Mouse (Mus musculus): ENCODE measurements around the gene Tor4a. TPM values are rescaled to one million over a fixed set of nuclear protein-coding genes. Genes with fewer than 3 reads are reported as not detected.

Gene Tor4a
- polyA plus RNA-seq, 1 experiment from 2014 or later = 1.6 TPM

- WGBS = 92% methylated on average over 7 of the region's 7 CpGs
- H3K9ac ChIP-seq (replicated peaks) = no peak overlapping the region
- H3K36me3 ChIP-seq = 0 out of 2 replicates have a peak, but pooled peaks cover 5% of the 10 kb centered on the region
- no peak for ATAC-seq (ENCODE audit: low FRiP score, low read depth)
- H3K4me1 ChIP-seq = peaks cover 49% of the 10 kb centered on the region
- H3K9me3 ChIP-seq = no peaks in the 10 kb centered on the region
- peak overlapping the region; percentile 98 for H3K27ac ChIP-seq (replicated peaks)
- H3K27me3 ChIP-seq = 0 out of 2 replicates have a peak, but pooled peaks cover 6% of the 10 kb centered on the region
- peak overlapping the region; percentile 46; the same call in 1 of the 2 replicates for H3K4me3 ChIP-seq
- H3K4me2 ChIP-seq (replicated peaks) = peak overlapping the region; percentile 75
Measured at GRCm38 (mm10) chr2:25184496-25184895, 12.2 kb downstream of the Tor4a start.

DNA sequence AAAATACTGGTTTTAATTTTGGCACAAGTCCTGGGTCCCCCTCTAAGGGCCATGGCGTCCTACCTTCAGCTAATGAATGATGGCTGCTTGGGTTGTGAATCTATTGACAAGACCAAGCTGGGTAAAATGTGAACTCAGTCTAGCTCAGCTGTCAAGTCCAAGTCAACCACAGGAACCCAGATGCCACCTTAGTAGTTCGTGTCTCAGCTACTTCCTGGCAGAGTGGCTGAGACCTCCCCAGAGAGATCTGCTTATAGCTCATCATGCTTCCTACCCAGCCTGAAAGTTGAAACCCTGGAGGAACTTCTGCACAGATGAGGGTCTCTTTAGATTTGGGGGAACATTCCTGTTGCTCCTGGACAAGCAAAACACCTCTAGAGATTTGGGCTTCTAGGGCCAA lies 13.3 kb downstream of the Tor4a start:
- Histone ChIP-seq H3K4me1 (peaks cover 60% of the 10 kb centered on the region), H3K4me3 (peak overlapping the region; percentile 85), H3K36me3 (0 out of 2 replicates have a peak, but pooled peaks cover 5% of the 10 kb centered on the region), H3K27ac (replicated peaks) (peak overlapping the region; percentile 98), H3K9ac (replicated peaks) (no peak overlapping the region), H3K4me2 (replicated peaks) (peak overlapping the region; percentile 75), H3K27me3 (0 out of 2 replicates have a peak, but pooled peaks cover 9% of the 10 kb centered on the region), H3K9me3 (no peaks in the 10 kb centered on the region)
- no peak for ATAC-seq (ENCODE audit: low FRiP score, low read depth)
- WGBS = 74% methylated on average over 2 of the region's 2 CpGs

GRCm38 (mm10) chr2:25182664-25183063 lies 14.0 kb downstream of the Tor4a start:
- no peaks in the 10 kb centered on the region for H3K9me3 ChIP-seq
- H3K27me3 ChIP-seq = 0 out of 2 replicates have a peak, but pooled peaks cover 9% of the 10 kb centered on the region
- peak overlapping the region; percentile 46 for H3K9ac ChIP-seq (replicated peaks)
- peak overlapping the region; percentile 85 for H3K4me3 ChIP-seq
- ATAC-seq (ENCODE audit: low FRiP score, low read depth) = no peak
- H3K4me2 ChIP-seq (replicated peaks) = peak overlapping the region; percentile 75
- peak overlapping the region; percentile 98 for H3K27ac ChIP-seq (replicated peaks)
- H3K36me3 ChIP-seq = 0 out of 2 replicates have a peak, but pooled peaks cover 5% of the 10 kb centered on the region
- peaks cover 66% of the 10 kb centered on the region for H3K4me1 ChIP-seq
- WGBS = 3% methylated on average over 6 of the region's 6 CpGs

- peak overlapping the region; percentile 75 for H3K4me2 ChIP-seq (replicated peaks)
- H3K9ac ChIP-seq (replicated peaks) = peak overlapping the region; percentile 86
- no peaks in the 10 kb centered on the region for H3K9me3 ChIP-seq
- 0 out of 2 replicates have a peak, but pooled peaks cover 5% of the 10 kb centered on the region for H3K36me3 ChIP-seq
- peaks cover 72% of the 10 kb centered on the region for H3K4me1 ChIP-seq
- H3K27ac ChIP-seq (replicated peaks) = peak overlapping the region; percentile 98
- no peak for ATAC-seq (ENCODE audit: low FRiP score, low read depth)
- 0 out of 2 replicates have a peak, but pooled peaks cover 8% of the 10 kb centered on the region for H3K27me3 ChIP-seq
- H3K4me3 ChIP-seq = peak overlapping the region; percentile 85
- WGBS = under 1% methylated on average over 17 of the region's 17 CpGs
Measured at GRCm38 (mm10) chr2:25181891-25182397, 14.7 kb downstream of the Tor4a start.

GRCm38 (mm10) chr2:25180973-25181890 lies 15.5 kb downstream of the Tor4a start:
- under 1% methylated on average over 100 of the region's 100 CpGs for WGBS

GRCm38 (mm10) chr2:25180478-25180903 lies 16.2 kb downstream of the Tor4a start, which contains the start of gene Nrarp:
TSS of gene Nrarp (plus strand) at chr2:25180758.
- ATAC-seq (ENCODE audit: low FRiP score, low read depth) = peak; percentile 81
- peak within 1 kb of the TSS; percentile 86 for H3K9ac ChIP-seq (replicated peaks)
- peak within 1 kb of the TSS; percentile 85 for H3K4me3 ChIP-seq
- H3K36me3 ChIP-seq = 0 out of 2 replicates have a peak, but pooled peaks cover 5% of the 10 kb centered on the region
- H3K4me2 ChIP-seq (replicated peaks) = peak within 1 kb of the TSS; percentile 75
- H3K9me3 ChIP-seq = no peaks in the 10 kb centered on the region
- peak within 1 kb of the TSS; percentile 98 for H3K27ac ChIP-seq (replicated peaks)
- WGBS = under 1% methylated on average over 35 of the region's 35 CpGs
- 0 out of 2 replicates have a peak, but pooled peaks cover 12% of the 10 kb centered on the region for H3K27me3 ChIP-seq
- H3K4me1 ChIP-seq = peaks cover 76% of the 10 kb centered on the region

More at GRCm38 (mm10) chr2:25180973-25181890, 15.5 kb downstream of the Tor4a start:
- Histone ChIP-seq H3K4me3 (peak overlapping the region; percentile 85), H3K9ac (replicated peaks) (peak overlapping the region; percentile 86), H3K4me2 (replicated peaks) (peak overlapping the region; percentile 75), H3K27ac (replicated peaks) (peak overlapping the region; percentile 98), H3K4me1 (peaks cover 72% of the 10 kb centered on the region), H3K36me3 (0 out of 2 replicates have a peak, but pooled peaks cover 5% of the 10 kb centered on the region), H3K9me3 (no peaks in the 10 kb centered on the region), H3K27me3 (0 out of 2 replicates have a peak, but pooled peaks cover 12% of the 10 kb centered on the region)
- ATAC-seq (ENCODE audit: low FRiP score, low read depth) = peak; percentile 13

DNA sequence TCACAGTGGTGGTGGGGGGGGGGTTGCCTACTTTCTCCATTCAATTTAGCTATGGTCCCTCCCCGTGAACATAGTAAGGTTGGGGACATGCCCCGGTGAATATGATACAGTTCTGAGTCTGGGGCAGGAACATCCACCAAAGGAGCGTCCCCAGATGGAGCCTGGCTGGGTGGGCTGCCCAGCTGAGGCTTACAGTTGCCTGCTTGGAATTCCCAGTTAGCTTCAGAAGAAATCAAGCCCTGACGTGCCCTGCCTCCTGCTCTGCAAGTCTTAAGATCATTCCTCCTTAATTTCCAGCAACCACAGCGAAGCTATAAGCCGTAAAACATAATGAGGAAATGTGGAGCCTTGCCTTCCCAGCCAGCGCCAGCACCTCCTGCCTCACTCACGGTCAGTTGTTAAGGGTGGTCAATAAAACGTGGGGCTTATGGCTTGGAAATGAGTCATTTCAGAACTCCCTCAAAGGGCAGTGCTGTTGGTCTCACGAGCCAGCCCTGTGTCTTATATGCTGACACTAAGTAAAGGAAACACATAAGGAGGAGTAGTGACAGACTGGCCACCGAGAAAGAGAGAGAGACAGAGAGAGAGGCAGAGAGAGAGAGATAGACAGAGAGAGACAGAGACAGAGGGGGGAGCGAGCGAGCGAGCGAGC lies 17.0 kb downstream of the Tor4a start:
- peak overlapping the region; percentile 85 for H3K4me3 ChIP-seq
- 0 out of 2 replicates have a peak, but pooled peaks cover 3% of the 10 kb centered on the region for H3K36me3 ChIP-seq
- peak overlapping the region; percentile 48 for H3K9ac ChIP-seq (replicated peaks)
- WGBS = 42% methylated on average over 15 of the region's 15 CpGs
- H3K4me2 ChIP-seq (replicated peaks) = peak overlapping the region; percentile 75
- 0 out of 2 replicates have a peak, but pooled peaks cover 12% of the 10 kb centered on the region for H3K27me3 ChIP-seq
- H3K4me1 ChIP-seq = peaks cover 76% of the 10 kb centered on the region
- no peak; the same call in 1 of the 2 replicates for ATAC-seq (ENCODE audit: low FRiP score, low read depth)
- H3K27ac ChIP-seq (replicated peaks) = peak overlapping the region; percentile 63
- H3K9me3 ChIP-seq = no peaks in the 10 kb centered on the region

DNA sequence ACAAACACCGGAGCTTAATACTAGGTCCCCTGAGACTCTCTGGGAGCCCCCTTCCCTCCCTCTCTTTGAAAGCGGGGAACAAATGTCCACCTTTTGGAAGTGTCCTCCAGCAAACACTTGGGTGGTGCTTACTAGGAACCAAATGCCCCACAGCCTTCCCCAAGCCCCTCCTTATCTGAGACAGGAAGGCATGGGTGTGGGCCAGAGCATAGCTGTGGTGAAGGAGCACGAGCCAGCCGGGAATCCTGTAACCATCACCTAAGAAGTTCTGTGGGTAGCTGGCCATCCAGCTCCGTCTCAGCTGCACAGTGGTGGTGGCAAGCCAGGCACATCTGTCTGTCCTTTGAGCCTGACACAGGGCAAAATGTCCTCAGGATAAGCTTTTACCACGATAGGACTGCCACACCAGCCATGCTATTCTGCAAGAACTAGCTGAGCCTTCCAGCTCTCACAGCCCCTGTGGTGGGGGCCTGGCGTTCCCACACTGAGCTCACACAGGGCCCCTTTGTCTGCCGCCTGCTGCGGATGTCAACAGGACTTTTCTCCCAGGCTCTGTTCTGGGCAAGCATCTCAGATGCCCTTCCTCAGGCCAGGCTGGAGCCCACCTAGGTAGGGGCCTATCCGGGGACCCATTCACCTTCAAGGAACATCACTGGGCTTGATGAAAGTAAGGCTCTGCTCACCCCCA lies 18.3 kb downstream of the Tor4a start:
- no peak for ATAC-seq (ENCODE audit: low FRiP score, low read depth)
- Histone ChIP-seq H3K27ac (replicated peaks) (peak overlapping the region; percentile 85), H3K9me3 (no peaks in the 10 kb centered on the region), H3K4me1 (peaks cover 67% of the 10 kb centered on the region), H3K9ac (replicated peaks) (peak overlapping the region; percentile 51), H3K4me2 (replicated peaks) (peak overlapping the region; percentile 42), H3K27me3 (0 out of 2 replicates have a peak, but pooled peaks cover 12% of the 10 kb centered on the region), H3K36me3 (no peaks in the 10 kb centered on the region), H3K4me3 (peak overlapping the region; percentile 18)
- WGBS = 18% methylated on average over 10 of the region's 10 CpGs

- ATAC-seq (ENCODE audit: low FRiP score, low read depth) = peak; percentile 14
- under 1% methylated on average over 6 of the region's 6 CpGs for WGBS
Measured at GRCm38 (mm10) chr2:25177685-25178084, 19.0 kb downstream of the Tor4a start.

DNA sequence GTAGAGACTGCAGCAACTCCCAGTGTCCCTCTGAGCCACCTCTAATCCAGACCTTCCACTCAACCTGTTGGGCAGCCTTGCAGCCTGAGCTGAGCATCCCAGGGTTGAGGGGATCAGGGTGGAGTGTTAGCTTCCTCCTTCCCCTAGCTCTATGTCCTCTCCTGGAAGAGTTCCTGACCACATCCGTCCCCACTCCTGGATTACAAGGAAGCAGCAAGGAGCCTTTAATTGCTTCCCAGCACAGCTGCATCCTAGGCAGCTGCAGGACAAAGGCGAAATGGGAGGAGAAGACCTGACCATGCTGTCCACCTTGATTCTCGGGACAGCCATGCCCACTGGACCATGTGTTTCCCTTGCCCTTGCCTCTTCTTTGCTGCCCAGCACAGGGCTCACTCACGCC lies 19.6 kb downstream of the Tor4a start:
- Histone ChIP-seq H3K27ac (replicated peaks) (peak overlapping the region; percentile 85), H3K9ac (replicated peaks) (peak overlapping the region; percentile 2), H3K4me1 (peaks cover 63% of the 10 kb centered on the region), H3K4me3 (peak overlapping the region; percentile 25), H3K27me3 (0 out of 2 replicates have a peak, but pooled peaks cover 12% of the 10 kb centered on the region), H3K36me3 (no peaks in the 10 kb centered on the region), H3K9me3 (no peaks in the 10 kb centered on the region), H3K4me2 (replicated peaks) (peak overlapping the region; percentile 42)
- 44% methylated on average over 4 of the region's 4 CpGs for WGBS
- ATAC-seq (ENCODE audit: low FRiP score, low read depth) = no peak

More at GRCm38 (mm10) chr2:25177685-25178084, 19.0 kb downstream of the Tor4a start:
- Histone ChIP-seq H3K4me3 (peak overlapping the region; percentile 25), H3K9me3 (no peaks in the 10 kb centered on the region), H3K36me3 (no peaks in the 10 kb centered on the region), H3K9ac (replicated peaks) (peak overlapping the region; percentile 51), H3K4me2 (replicated peaks) (peak overlapping the region; percentile 42), H3K27me3 (0 out of 2 replicates have a peak, but pooled peaks cover 12% of the 10 kb centered on the region), H3K4me1 (peaks cover 62% of the 10 kb centered on the region), H3K27ac (replicated peaks) (peak overlapping the region; percentile 85)

Measured in midbrain, embryonic 12.5 days (tissue).